Mouse (Mus musculus) adipocyte (in vitro differentiated cells): ENCODE data around the gene Ptprd.
A peak's percentile ranks its signal among the peaks of the same experiment; 100 is the strongest.

Experiments used
- DNase-seq: peaks from one replicate; pipeline ENCODE4 v3.0.0-alpha.2; 2016; ENCODE audit warnings: low spot score

Gene Ptprd

DNA sequence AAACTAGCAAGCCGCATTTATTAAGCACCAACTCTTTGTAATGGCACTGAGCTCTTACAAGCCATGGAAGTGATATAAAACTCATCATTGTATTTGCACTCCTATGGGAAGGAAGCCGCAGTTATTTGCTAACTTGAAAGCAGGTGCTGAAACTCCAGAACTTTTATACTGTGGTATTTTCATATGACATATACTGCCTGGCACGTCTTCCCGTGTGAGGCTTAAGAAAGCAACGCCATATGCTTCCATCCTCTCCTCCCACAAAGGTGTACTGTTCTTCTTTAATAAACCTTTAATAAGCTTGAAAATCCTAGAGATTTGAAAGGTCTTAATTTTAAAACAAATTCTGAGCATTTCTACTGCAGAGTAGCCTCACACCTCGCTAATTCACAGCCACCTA, 1595.1 kb downstream of the Ptprd start:
- DNase-seq = no peak

DNA sequence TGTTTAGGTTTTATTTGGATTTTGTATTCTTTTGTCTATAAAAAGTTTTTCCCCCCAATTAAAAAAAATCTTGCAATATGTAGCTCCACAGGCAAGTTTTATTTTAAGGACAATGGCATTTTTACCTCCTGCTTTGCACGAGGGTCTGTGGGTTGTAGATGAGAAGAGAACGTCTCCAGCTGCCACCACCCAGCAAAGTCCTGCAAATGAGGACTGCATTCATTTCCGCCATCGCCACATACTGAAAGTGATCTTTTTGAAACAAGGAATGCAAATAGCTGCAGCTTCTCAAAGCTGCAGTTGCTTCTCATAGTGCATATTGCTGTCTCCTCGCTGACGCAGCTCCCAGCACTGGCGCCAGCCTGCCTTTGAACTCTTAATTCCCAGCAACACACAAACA, 1603.5 kb downstream of the Ptprd start:
- no peak for DNase-seq

DNA sequence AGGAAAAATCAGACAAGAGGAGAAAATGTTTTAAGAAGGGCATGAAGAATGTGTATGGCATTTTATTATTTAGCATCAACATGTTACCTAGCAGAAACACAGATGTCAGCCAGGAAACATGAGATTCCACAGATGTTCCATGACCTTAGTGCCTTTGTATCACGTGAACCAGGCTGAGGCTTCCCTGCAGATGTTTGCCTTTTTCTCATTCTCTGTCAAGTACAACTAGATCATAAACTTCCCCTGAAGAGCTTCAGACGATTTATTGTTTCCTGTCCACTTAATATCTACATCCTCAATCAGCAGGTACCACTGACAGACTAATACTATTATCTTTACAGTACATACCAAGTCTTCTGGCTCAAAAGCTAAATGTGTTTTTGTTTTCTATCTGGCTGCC, 1605.0 kb downstream of the Ptprd start:
- no peak for DNase-seq

DNA sequence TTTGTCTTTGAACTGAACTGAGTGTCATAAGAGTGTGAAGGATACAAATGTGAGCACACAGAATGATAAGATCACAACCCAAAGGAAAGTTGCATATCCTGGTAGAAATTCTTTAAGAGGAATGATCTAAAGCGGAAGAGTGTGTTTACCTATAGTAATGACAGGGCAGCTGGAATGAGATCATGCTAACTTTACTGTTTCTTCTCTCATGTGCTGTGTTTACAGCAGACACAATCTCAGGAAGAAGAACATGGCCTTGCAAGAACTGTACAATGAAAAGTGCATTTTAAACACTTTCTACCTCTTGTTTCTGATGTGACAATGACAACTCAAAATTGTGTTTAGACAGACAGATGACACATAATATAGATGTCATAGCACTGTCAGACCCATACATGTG, 1621.0 kb downstream of the Ptprd start:
- no peak for DNase-seq

DNA sequence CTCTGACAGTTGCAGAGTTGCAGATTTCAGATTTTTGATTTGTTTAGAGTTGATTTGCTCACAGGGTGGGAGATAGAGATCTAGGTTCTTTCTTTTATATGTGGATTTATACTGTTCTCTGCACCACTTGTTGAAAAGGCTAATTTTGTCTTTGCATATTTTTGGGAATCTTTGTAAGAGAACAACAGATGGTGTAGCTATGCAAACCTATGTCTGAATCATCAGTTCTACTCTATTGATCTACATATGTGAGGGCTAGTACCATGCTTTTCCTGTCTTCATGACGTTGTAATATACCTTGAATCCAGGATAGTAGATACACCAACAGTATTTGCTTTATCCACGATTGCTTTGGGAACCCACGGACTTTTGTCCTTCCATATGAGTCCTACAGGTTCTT, 1628.7 kb downstream of the Ptprd start:
- no peak for DNase-seq

DNA sequence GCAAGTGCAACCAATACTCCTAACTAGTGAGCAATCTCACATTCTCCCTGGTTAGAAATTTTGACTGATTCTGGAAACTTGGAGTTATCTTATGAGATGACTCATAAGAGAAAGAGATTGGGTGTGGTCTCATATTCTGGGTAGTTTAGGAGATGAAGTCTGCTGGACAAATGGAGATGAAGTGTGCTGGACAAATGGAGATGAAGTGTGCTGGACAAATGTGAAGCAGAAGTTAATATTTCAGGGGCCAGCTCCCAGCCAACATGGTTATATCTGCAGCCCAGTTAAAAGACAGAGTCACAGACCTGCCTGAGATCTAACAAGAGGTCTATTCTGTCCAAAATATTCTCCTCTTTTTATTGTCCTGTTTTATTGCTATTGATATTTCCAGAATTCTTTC, 1645.8 kb downstream of the Ptprd start:
- no peak for DNase-seq

DNA sequence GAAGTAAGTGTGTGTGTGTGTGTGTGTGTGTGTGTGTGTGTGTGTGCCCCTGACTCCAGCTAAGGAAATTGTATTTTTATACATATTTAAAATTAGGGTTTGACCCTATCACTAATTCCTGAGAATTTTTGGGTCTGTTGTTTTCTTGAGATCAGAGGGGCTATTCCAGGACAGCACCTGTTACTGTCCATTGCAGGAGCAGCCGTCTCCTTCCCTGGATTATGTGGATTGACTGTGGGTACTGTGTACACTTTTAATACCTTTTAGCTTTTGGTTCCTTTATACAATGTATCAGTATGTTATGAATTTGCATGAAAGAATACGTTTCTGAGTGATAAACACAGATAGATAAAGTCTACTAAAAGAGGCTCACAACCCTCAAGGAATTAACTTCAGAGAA, 1670.0 kb downstream of the Ptprd start:
- no peak for DNase-seq

DNA sequence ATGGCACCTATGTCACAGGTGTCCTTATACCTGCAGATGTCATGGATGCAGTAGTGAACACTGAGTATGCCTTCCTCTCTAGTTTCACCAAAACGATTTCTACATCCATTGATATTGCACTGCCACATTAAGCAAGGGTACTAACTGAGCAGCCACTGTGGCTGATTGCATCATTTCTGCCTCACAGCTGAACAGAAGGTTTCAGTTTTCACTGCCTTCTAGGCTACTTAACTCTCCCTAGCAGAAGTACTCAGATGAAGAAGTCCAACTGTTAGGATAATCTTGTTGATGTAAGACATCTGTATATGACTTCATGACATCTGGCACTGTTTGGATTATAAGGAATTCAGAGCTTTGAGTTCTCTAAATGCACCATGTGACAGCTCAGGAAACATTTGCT, 1678.8 kb downstream of the Ptprd start:
- peak; percentile 4 for DNase-seq

DNA sequence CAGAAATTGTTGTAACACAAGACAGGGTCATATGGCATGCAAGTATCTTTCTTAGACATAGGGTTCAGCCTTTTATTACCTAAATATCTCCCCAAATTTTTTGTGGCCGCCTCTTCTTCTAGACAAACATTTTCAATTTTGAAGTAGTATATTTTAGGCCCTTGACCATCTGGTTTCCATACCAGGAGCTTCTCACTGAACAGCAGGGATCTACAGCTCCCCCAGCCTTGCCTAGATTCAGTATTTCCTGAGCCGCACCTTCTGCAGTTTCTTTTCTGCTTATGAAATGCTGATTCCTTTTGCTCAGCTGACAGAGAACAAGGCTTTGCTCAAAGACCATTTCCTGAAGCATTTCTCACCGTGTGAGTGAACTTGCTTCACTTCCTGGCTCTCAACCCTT, 1686.5 kb downstream of the Ptprd start:
- DNase-seq = no peak

DNA sequence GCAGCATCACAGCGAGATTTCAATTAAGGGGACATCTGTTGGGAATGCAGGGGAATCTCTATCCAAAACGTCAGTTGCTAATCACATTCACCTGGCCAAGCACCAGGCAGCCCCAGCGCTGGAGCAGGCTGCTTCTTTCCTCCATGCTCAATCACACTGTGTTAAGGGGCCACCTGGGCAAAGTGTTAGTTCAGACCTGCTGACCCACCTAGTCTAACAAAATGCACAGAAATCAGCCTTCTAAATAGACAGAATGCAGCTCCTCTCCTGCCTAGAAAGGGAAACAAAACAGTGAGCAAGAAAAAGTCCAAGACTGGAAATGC, 1708.5 kb downstream of the Ptprd start:
- DNase-seq = no peak

DNA sequence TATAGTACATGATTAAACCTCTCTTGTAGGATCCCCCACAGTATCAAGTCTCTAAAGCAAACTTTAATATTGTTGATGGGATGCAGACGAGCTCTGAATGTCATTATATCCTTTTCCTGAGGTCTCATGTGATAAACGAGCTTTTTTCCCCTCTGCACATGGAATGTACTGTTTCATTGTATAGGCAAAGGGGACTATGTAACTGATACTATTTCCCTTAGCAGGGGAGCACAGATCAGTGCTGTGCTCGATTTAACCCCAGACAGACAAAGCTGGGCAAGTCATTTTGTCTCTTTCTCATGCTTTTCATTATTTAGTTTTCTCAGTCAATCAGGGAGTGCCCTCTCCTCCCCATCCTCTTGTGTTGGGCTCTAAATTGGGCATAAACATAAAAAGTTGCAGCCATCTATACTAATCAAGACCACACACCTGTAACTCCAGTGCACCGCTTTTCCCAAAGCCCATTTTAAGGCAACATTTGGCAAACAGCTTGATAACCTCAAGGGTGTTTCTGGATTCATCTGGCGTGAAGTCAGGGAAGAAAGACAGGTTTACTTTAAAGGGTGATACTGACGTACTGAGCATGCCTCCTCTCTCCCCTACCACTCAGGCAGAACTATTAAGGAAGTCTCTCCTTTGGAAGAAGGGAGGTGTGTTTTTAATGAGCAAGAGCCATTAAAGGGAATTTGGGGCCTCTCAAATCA, 1709.0 kb downstream of the Ptprd start:
- DNase-seq = no peak

DNA sequence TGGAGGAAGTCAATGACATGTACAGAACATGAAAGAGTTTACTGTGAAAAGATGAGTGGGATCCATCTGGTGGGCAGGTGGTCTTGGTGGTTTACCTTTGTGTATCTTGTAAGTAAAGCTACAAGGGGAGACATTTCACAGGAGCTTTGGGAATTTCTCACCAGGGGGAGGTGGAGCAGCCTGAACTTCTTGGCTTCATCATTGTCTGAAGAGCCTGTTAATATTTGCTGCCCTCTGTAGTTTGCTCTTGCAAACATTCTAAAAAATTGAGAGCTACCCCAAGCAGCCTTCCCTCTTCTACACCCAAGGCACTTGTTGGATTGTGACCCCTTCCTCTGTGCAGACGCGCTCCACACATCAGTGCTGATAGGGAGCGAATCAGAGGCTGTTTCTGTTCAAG, 1725.9 kb downstream of the Ptprd start:
- DNase-seq = no peak

DNA sequence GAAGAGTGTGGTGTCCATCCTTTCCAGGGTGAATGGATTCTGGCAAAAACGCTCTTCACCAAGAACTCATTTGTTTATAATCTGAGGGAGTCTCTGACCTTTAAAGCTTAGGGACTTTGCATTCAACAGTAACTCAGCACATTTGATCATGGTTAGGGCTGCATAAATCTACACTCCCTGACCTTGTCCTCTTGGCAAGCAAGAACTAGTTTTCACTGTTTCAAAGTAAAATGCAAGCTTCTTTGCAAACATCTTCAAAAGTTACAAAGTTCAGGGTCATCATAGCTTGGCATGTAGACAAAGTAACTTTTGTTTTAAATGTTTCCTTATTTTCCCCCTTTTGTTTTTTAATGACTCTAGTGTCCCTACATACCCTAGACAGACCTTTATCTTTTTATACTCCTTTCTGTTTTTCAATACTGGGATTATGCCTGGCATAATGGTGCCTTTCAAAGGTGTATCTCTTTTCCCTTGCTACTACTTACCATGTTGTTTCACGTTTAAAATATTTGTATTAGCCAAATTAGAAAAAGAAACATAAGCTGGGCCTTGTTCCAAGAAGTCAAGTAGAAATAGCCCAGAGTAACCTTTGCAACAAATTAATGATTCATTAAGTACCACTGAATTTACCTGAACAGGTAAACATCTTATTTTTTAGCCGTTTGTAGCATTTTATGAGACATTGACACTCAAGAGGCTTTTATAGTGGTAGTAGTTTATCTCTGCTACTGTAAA, 1743.2 kb downstream of the Ptprd start:
- no peak for DNase-seq

DNA sequence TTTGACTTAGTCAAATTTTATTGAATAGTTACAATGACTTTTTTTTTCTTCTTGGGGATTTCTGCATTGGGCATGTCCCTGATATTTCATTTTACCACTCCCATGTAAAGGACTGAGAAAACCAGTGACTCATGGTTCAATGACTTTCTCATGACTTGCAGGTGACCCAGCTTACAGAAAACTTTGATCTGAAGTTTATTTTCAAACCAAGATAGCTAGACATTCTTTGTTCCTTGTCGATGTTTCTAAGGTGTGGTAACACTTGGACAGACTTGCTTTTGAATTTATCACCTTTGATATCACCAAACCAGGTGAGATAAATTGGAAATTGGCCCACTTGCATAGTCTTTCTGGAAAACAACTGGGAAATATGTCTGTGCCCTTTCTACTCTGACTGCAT, 1747.1 kb downstream of the Ptprd start:
- DNase-seq = no peak

DNA sequence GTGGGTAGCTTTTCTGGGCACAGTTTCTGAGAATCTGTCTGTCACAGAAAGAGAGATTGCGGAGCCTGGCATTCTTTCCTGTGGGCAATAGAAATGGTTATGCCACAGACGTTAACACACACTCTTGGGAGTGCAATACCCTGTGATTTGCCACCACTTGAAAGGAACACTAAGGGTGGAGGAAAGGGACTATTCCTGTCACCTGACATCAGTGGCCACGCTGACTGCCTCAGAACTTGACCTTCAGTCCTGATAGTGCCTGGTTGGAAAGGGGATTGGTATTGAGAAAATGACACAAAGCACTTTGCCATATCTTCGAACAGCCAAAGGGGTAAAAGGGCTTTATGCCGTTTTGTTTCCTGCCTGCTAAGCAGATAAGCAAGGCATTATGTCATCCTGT, 1750.4 kb downstream of the Ptprd start:
- DNase-seq = no peak

DNA sequence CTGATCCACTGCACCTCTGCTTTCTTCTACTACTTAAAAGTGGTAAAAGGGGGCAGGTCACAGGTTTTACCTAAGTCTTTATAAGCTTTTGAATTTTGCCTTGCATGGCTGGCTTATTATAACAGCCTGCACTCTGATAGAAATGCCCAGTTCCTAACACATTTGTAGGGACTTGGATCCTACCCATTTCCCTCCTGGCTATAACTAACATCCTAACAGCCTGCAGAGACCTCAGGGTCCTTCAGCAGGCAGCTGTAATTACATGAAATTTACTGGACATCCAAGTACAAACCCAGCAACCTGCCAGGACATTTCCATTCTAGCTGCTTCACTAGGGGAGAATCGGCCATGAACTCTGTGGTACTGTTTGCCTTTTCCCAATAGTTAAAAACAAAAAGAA, 1751.2 kb downstream of the Ptprd start:
- DNase-seq = no peak

DNA sequence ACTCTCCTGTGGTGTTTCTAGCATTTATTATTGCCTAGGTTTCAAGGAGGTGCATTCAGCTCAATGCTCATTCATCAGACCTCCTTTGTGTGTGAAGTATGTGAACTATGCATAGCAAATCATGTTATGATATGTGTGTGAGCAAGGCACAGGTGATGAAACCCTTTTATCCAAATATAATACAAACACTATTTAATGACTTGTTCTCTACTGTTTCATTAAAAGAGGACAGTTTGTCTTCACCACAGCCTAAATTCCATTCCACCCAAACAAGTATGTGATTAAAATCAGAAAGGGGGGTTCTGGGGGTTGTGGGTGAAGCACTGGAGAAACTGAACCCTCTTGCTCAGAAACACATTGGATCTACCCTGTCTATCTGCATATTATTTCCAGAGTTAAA, 1752.1 kb downstream of the Ptprd start:
- DNase-seq = no peak

DNA sequence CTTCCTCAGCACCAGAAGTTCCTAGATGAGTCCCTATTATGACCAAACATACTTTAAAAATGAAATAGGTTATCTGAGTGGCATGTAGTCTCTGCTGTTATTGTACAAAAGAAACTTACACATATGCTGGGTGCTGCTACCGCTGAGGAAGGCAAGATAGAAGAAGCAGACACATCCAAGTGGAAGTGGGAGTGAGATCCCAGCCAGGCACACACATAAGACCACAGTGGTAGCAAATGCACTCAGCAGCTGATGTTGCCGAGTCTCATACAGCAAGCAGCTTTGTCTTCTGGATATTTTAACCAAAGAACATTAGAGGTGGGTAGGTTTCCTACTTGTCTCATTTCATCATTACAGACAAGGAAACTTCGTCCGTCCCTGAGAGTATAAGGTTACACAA, 1759.5 kb downstream of the Ptprd start:
- DNase-seq = no peak

DNA sequence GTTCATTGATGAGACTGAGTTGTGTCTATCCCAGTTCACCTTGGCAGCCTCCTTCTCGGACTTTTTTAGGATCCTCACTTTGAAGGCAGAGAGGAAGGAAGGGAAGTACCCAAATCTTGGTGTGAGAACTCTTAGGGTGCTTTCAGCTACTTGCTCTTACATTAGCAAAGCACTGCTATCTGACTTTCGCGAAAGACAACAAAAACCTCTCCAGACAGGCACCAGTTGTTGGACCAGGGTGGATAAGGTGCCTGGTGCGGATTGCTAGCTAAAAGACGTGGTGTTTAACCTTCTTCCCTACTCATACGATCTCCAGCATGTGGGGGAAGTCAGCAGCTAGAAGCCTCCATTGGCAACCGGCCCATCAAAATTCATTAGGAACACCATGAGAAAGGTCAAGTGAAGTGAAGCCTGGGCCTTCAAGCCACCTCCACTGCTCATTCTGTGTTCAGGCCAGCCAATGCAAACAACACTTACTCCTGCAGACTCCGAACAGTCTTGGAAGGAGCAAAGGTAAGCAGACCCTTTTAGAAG, 1760.7 kb downstream of the Ptprd start:
- no peak for DNase-seq

DNA sequence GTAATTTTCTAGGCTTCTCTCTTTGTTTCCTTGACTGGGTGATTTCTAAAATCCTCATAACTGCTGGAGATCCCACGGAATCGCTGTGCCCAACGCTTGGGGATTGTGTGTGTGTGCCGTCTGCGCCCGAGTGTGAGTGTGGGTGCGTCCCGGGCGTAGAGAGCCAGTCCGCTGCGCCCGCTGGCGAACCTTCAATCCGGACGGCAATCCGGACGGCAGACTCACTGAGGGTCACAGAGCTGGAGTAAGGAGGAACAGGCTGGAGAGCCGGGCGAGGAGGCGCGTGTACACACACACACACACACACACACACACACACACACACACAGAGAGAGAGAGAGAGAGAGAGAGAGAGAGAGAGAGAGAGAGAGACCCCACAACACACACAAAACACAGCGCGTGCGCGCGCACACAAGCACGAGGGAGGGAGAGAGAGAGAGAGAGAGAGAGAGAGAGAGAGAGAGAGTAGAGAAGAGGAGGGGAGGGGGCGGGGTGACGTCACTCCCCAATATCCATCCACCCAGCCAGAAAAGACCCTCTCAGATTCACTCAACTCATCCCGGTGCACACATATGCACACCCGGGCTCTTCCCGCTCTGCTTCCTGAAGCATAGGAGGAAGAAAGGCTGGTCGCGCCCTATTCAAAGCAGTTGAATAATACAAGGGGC, 1761.3 kb downstream of the Ptprd start:
- DNase-seq = no peak

DNA sequence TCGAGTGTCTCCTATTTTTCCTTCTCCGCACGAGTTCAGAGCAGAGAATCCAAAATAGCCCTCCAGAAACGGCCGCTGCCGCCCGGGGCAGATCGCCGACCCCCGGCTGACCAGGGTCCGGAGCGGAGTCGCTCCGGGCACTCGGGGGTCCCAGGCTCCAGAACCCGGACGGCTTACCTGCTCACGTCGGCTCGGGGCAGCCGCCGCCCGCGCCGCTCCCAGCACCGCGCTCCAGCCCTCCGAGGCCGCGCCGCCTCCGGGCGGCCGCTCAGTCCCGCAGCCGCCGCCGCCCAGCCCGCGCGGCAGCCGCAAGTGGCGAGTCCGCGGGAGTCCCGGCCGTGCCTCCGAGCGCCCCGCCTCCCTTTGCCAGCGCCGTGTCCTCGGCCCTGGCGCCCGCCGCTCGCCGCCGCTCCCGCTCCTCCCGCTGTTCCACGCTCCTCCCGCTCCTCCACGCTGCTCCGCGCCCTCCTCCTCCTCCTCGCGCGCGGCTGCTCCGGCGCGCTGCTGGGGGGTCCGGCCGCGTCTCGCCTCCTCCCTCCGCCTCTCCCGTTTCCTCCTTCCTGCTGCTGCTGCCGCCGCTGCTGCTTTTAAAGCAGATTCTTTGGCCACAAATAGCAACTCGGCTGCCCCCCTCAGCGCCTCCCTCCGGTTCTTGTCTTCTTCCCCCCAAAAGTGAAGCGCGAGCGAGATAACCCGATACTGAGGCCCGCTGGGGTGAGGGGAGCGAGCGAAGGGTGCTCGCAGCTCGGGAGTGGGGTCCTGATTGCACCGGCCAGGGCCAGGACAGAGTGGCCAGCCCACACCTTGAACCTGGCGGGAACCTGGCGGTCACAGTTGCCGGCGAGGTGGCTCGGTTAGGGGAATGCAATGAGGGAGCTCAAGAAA, 1762.1 kb downstream of the Ptprd start:
- no peak for DNase-seq
